ENCODE assay signal across 11 mouse cellular contexts in the genomic region with DNA sequence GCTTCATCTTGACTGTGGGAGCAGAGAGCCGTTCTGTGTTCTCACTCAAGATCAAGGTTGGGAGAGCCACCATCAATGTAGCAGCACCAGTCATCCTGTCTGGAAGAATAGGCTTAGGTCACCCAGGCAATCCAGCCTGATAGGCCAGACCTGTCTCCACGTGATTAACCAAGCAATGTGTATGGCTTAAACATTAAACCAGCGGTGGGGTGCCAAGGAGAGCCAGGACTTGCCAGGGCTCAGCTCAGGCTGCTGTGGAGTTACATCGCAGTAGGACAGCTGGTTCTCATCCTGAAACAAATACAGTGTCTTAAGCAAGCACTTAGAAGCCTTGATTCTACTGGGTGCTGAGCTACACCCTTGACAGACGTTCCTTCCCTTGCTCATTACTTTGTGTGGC.
DNase-seq lines count a peak whose midpoint lies in the region.
"Had no signal": no experiment of that assay in that cellular context is flagged by ENCODE, and none has a peak within 500 bp of the region (broad histone marks: within the 10 kb centered on the region; RNA-seq: fewer than 3 reads in every experiment).

No protein-coding gene starts in this region.

- no peaks in the 10 kb centered on the region for H3K9me3 ChIP-seq in embryonic facial prominence, embryonic 10.5 days
- H3K9me3 ChIP-seq: embryonic facial prominence, embryonic 15.5 days had no signal

- H3K27me3 ChIP-seq in embryonic facial prominence, embryonic 10.5 days (replicated peaks; ENCODE audit: low read depth, poor library complexity, severe bottlenecking): no peaks in the 10 kb centered on the region
- H3K27me3 ChIP-seq: embryonic facial prominence, embryonic 15.5 days had no signal

- intact Hi-C loops in left cerebral cortex, postnatal 4 days (cut with DNase I): no loop called here

- no peak overlapping the region for H3K27ac ChIP-seq in embryonic facial prominence, embryonic 10.5 days (replicated peaks)
- H3K27ac ChIP-seq: embryonic facial prominence, embryonic 15.5 days had no signal

- peak; percentile 19 for DNase-seq in adrenal gland, adult 2 months
- DNase-seq in adrenal gland, postnatal 25 days: no peak
- DNase-seq in ovary, postnatal 36 days (ENCODE audit: low spot score): peak; percentile 14
- no peak for DNase-seq in ovary, postnatal 14 days (ENCODE audit: low spot score)
- peak; percentile 34 to 68 for DNase-seq in kidney, postnatal 4 days
- no peak for DNase-seq in thymus, adult 18-20 months
- no peak for DNase-seq in embryonic facial prominence, embryonic 10.5 days (ENCODE audit: low spot score)
- no peak for DNase-seq in left cerebral cortex, postnatal 4 days
- DNase-seq: cerebellum, postnatal 36 days; thymus, postnatal 4 days had no signal

- no peaks in the 10 kb centered on the region for H3K4me1 ChIP-seq in embryonic facial prominence, embryonic 10.5 days

- no peaks in the 10 kb centered on the region for H3K36me3 ChIP-seq in embryonic facial prominence, embryonic 10.5 days (replicated peaks)
- H3K36me3 ChIP-seq: embryonic facial prominence, embryonic 15.5 days had no signal

- WGBS in embryonic facial prominence, embryonic 10.5 days: 83% methylated on average over 5 of the region's 5 CpGs

- no peak overlapping the region for H3K4me3 ChIP-seq in embryonic facial prominence, embryonic 10.5 days
- H3K4me3 ChIP-seq: embryonic facial prominence, embryonic 15.5 days had no signal

Comparison
In these comparisons a context has a peak if more than half of its experiments do, and no peak if none do; other contexts are left out.
1. DNase-seq: peak in adrenal gland, adult 2 months (single experiment), ovary, postnatal 36 days (single experiment) and kidney, postnatal 4 days (2 of 2); none in adrenal gland, postnatal 25 days (single experiment), ovary, postnatal 14 days (single experiment), thymus, adult 18-20 months (0 of 2), embryonic facial prominence, embryonic 10.5 days (single experiment) and left cerebral cortex, postnatal 4 days (single experiment).